Mouse (Mus musculus) forebrain, embryonic 16.5 days (tissue): Measurements from ENCODE around the gene P4hb. TPM values are rescaled to one million over a fixed set of nuclear protein-coding genes. Genes with fewer than 3 reads are reported as not detected.
"Not testable (repeated sequence)": the region's sequence is repeated elsewhere in the genome, so short reads cannot be mapped to it uniquely, and the experiment has no call there.

Experiments used
- ATAC-seq: fragments of 200-750 bp; cut with Nextera tagmentation; 2 replicates; pipeline ENCODE4 v1.8.0; 2017; ENCODE audit warnings: mild to moderate bottlenecking, moderate library complexity
- H3K27ac ChIP-seq: fragments of 300-500 bp; sonication (generic); 2 replicates; pipeline ENCODE4 v1.5.1; 2014; ENCODE audit warnings: low read length, control low read depth
- H3K27me3 ChIP-seq: fragments of 300-500 bp; sonication (generic); replicated peaks from 2 replicates; pipeline ENCODE4 v1.6.1; 2014; ENCODE audit warnings: low read length; ENCODE audit not compliant: control insufficient read depth, insufficient read depth
- H3K36me3 ChIP-seq: fragments of 300-500 bp; sonication (generic); 2 replicates; pipeline ENCODE4 v1.6.1; 2014; ENCODE audit not compliant: control insufficient read depth, insufficient read depth
- H3K4me1 ChIP-seq: fragments of 300-500 bp; sonication (generic); replicated peaks from 2 replicates; pipeline ENCODE4 v1.6.1; 2014; ENCODE audit warnings: low read length; ENCODE audit not compliant: control insufficient read depth, insufficient read depth
- H3K4me2 ChIP-seq: fragments of 300-500 bp; sonication (generic); 2 replicates; pipeline ENCODE4 v1.6.1; 2014; ENCODE audit warnings: mild to moderate bottlenecking, low read length, control low read depth
- H3K4me3 ChIP-seq: fragments of 300-500 bp; sonication (generic); replicated peaks from 2 replicates; pipeline ENCODE4 v1.5.1; 2014; ENCODE audit warnings: mild to moderate bottlenecking, low read length, control low read depth
- H3K9ac ChIP-seq: fragments of 300-500 bp; sonication (generic); replicated peaks from 2 replicates; pipeline ENCODE4 v1.6.1; 2014; ENCODE audit warnings: low read depth, low read length, control low read depth
- H3K9me3 ChIP-seq: fragments of 300-500 bp; sonication (generic); 2 replicates; pipeline ENCODE4 v1.6.1; 2016; ENCODE audit warnings: low read length; ENCODE audit not compliant: control insufficient read depth
- WGBS: fragments of 180-500 bp; shearing (Covaris S2); extraction: QIAGEN DNeasy Blood & Tissue Kit; methylation state at CpG from one replicate; pipeline ENCODE4 v1.1.7; 2014; 5-methylcytosine and 5-hydroxymethylcytosine counted together
- polyA plus RNA-seq: library from polyadenylated mRNA; unstranded; fragments of >200 nt; fragmentation: Nextera tagmentation; extraction: Ambion mirVana; gene quantifications from 2 replicates; pipeline ENCODE4 v1.2.1, GENCODE M21; 2015

P4hb gene
- polyA plus RNA-seq, 1 experiment from 2014 or later, result 238 TPM

DNA sequence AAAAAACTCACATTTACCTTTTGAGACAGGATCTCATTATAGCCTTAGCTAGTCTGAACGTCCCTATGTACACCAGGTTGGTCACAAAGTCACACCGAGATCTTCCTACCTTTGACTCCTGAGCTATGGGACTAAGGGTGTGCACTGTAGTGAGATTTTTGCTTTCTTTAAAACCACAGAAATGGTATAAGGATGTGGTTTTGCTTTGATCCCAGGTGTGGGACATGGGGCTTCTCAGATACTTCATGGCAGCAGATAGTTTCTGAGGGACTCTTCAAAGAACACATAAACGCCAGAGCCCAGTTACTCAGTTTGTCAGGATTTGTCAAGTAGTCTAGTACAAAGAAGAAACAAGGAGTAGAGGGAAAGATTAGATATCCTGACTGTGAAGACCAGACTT, 27.7 kb upstream of the P4hb start:
- peaks cover 15% of the 10 kb centered on the region for H3K36me3 ChIP-seq
- no peak for ATAC-seq
- 95% methylated on average over 3 of the region's 3 CpGs for WGBS

DNA sequence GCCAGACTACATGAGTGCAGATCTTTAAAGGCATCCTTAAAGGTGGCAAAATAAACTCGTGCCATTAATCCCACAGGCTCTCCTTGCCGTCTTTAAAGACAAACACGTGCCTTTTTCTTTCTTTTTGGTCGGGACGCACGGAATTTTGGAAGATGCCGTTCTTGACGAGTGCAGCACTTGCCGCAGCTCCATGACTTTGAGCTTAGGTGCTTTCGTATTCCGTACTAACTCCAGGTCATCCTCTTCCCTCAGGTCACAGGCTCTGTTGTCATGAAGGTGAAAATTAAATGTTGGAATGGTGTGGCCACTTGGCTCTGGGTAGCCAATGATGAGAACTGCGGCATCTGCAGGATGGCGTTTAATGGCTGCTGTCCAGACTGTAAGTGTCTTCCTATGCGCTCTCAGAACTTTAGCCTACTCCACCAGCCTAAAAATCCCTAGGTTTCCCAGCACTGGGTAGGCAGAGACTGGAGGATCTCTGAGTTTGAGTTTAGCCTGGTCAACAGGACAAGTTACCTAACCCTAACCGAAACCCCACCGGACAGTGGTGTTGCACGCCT, 26.0 kb upstream of the P4hb start:
- H3K4me2 ChIP-seq, result peak overlapping the region; percentile 85
- peaks cover 20% of the 10 kb centered on the region for H3K36me3 ChIP-seq
- H3K4me1 ChIP-seq, result peaks cover 25% of the 10 kb centered on the region
- ATAC-seq, result no peak
- WGBS, result 46% methylated on average over 17 of the region's 17 CpGs
- H3K27ac ChIP-seq, result peak overlapping the region; percentile 78; the same call in 1 of the 2 replicates
- H3K4me3 ChIP-seq, result peak overlapping the region; percentile 93
- peak overlapping the region; percentile 65 for H3K9ac ChIP-seq
- no peaks in the 10 kb centered on the region for H3K27me3 ChIP-seq
- no peaks in the 10 kb centered on the region for H3K9me3 ChIP-seq

More for the DNA sequence above, 27.7 kb upstream of the P4hb start:
- Histone ChIP-seq H3K4me3 (no peak overlapping the region), H3K27ac (no peak overlapping the region), H3K4me2 (no peak overlapping the region), H3K9me3 (no peaks in the 10 kb centered on the region), H3K4me1 (peaks cover 25% of the 10 kb centered on the region), H3K27me3 (no peaks in the 10 kb centered on the region), H3K9ac (no peak overlapping the region)

DNA sequence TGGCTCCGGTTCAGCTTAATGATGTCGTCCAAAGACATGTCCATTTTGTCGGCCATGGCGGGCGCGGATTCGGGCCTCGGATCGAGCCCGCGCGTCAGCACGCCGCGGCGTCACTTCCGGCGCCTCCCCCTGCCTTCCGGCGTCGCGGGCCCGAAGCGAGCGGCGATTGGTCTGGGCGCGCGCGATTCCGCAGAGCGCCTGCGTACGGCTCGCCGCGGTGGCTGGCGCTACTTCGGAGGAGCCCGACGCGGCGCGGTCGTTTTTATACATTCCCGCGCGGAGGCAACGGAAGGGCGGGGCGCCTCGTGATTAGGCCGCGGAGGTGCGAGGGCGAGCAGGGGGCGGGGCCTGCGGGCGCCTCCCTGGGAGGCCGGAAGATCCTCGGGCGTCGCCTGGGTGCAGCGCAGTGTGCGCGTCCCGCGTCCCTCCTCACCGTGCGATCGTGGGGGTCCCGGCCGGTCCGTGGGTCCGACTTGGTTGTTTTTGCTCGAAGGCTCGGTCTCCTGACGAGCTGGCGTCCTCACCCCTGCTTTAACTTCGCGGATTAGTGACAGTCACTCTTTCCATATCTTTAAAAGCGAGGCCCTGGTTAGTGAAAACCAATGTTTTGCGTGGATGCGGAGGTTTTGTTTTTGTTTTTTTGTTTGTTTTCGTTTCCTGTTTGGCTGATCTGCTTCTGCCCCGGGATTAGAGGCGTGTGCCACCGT, 25.4 kb upstream of the P4hb start, which contains the start of the genes Alyref and Anapc11:
Gene Alyref (minus strand): TSS at position 83 of the 707 bp plus-strand sequence.
Gene Anapc11 (plus strand): TSS at position 139 of the 707 bp plus-strand sequence.
- H3K9ac ChIP-seq, result peak within 1 kb of the TSS; percentile 94
- H3K4me2 ChIP-seq, result peak within 1 kb of the TSS; percentile 85
- WGBS, result under 1% methylated on average over 84 of the region's 88 CpGs
- H3K4me1 ChIP-seq, result peaks cover 25% of the 10 kb centered on the region
- H3K36me3 ChIP-seq, result peaks cover 20% of the 10 kb centered on the region
- peak within 1 kb of the TSS; percentile 93 for H3K4me3 ChIP-seq
- H3K27ac ChIP-seq, result peak within 1 kb of the TSS; percentile 78
- ATAC-seq, result peak; percentile 100
- H3K9me3 ChIP-seq, result no peaks in the 10 kb centered on the region
- H3K27me3 ChIP-seq, result no peaks in the 10 kb centered on the region

DNA sequence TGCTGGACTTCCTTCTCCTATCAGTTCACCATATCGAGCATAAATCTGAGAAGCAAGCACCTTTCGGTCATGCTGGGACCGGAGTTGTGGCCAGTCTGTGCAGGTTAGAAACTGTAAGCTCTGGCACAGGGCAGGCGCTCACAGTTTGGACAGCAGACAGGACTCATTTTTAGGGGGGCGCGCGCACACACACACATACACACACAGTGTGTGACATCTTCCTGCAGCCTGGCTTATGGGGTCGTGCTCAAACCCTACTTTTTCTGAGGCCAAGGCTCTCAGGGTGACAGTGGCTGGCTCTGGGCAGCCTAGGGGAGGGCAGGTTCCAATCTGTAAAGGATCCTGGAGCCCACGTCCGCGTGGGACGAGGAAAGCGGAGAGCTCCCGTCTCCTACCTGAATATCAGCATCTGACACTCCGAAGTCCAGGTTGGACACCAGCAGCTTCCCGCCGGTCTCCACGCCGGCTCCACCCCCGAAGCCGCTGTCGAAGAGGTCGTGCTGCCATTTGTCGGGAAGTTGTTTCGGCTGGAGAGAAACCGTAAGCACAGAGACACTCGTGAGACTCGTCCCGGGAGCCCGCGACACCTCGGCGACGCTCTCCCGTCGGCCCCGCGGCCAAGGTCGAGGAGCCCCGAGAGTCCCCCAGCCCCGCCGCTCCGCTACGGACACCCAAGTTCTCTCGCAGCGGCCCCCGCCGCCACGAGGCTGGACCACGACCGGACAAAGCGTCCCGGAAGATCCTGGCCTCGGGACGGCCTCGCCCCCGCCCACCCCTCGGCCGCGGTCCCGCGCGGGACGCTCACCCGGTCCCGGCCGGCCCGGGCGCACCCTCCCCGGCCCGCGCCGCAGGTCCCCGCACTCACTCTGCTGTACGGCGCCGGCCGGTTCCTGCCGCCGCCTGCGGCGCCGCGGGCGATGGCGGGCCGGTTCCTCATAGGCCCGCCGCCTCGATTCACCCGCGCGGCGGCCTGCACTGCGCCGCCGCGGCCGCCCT, 24.5 kb upstream of the P4hb start:
- WGBS, result 4% methylated on average over 83 of the region's 99 CpGs
- peaks cover 25% of the 10 kb centered on the region for H3K4me1 ChIP-seq
- H3K36me3 ChIP-seq, result peaks cover 27% of the 10 kb centered on the region
- H3K9me3 ChIP-seq, result no peaks in the 10 kb centered on the region
- peak overlapping the region; percentile 93 for H3K4me3 ChIP-seq
- peak overlapping the region; percentile 73 for H3K4me2 ChIP-seq
- ATAC-seq, result peak; percentile 50
- no peaks in the 10 kb centered on the region for H3K27me3 ChIP-seq
- H3K9ac ChIP-seq, result peak overlapping the region; percentile 94
- peak overlapping the region; percentile 77 for H3K27ac ChIP-seq

DNA sequence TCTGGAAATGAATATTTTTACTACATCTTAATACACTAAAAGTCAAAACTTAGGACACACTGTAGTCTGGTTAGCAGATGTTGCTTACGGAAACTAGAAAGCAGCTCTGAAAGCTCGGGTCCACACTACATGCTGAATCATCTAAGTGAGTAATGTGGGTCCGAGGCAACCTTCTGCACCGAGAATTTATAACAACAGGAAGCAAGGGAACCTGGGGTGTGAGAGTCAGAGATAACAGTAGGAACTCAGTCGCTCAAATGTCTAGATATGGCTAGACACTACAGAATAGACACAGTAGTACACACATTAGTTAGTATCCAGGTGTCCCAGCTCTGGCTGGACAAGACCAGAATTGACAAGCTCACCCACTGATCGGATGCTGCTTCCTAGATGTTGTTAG, 15.5 kb upstream of the P4hb start:
- Histone ChIP-seq H3K4me1 (no peaks in the 10 kb centered on the region), H3K4me3 (no peak overlapping the region), H3K27me3 (no peaks in the 10 kb centered on the region), H3K36me3 (peaks cover 47% of the 10 kb centered on the region), H3K27ac (no peak overlapping the region), H3K9me3 (no peaks in the 10 kb centered on the region), H3K4me2 (no peak overlapping the region), H3K9ac (no peak overlapping the region)
- WGBS, result 97% methylated on average over 6 of the region's 6 CpGs
- ATAC-seq, result no peak

DNA sequence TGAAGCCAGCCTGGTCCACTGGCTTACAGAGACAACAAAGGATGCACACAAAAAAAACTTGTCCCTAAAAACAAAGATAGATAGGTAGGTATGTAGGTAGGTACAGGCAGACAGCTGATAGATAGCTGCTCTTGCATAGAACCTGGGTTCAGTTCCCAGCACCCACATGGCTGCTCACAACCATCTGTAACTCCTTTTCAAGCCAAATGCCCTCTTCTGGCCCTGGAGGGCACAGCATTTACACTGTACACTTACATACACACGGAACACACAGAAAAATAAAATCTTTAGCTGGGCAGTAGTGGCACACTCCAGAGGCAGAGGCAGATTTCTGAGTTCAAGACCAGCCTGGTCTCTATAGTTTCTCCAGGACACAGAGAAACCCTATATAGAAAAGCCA, 10.9 kb upstream of the P4hb start:
- 89% methylated on average over 1 of the region's 1 CpGs for WGBS
- Histone ChIP-seq H3K9ac (no peak overlapping the region), H3K27me3 (no peaks in the 10 kb centered on the region), H3K27ac (no peak overlapping the region), H3K4me1 (peaks cover 18% of the 10 kb centered on the region), H3K4me2 (no peak overlapping the region), H3K4me3 (no peak overlapping the region), H3K36me3 (peaks cover 27% of the 10 kb centered on the region; the same call in 1 of the 2 replicates), H3K9me3 (no peaks in the 10 kb centered on the region)
- no peak for ATAC-seq

DNA sequence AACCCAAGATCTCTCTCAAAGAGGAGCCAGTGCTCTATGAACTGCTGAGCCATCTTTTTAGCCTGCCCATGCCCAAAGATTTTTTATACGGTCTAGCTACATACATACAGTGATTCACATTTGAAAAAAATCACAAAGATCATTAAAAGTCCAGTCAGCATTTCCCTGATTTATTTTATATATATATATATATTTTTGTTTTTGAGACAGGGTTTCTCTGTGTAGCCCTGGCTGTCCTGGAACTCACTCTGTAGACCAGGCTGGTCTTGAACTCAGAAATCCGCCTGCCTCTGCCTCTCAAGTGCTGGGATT, 9.9 kb upstream of the P4hb start:
- not testable (repeated sequence) for ATAC-seq, H3K9me3 ChIP-seq, H3K4me3 ChIP-seq, H3K27ac ChIP-seq, H3K27me3 ChIP-seq, H3K4me2 ChIP-seq, H3K9ac ChIP-seq
- Histone ChIP-seq H3K36me3 (peaks cover 27% of the 10 kb centered on the region; the same call in 1 of the 2 replicates), H3K4me1 (peaks cover 18% of the 10 kb centered on the region)
- WGBS, result 98% methylated on average over 2 of the region's 2 CpGs

DNA sequence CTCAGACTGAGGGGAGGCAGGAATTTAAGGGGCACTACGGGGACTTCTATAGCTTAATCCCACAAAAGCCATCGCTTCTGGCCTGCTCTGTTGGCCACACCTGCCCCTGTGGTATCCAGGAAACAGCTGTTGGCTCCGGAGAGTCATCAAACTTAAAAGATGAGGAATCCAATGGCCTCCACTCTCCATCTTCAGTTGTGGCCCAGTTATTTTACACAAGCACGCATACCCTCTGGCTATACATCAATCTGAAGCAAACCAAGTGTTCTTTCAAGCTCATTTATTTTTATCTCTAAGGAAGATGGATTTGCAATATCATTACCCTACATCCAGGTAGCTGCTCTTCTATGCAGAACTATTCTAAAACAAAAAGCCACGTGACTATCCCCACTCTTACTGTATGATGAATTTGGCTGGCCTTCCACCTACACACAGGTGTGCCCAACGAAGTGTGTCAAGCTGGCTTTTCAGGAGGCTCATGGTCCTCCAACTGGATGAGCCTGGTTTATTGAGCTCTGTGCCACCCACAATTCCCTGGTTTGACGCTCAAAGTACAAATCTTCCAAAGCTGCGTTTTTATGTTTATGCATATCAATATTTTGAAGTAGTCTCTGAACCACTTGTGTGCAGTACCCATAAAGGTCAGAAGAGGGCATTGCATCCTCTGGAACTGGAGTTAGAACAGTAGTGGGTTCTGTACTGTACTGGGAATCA, 9.4 kb upstream of the P4hb start:
- Histone ChIP-seq H3K27me3 (no peaks in the 10 kb centered on the region), H3K9me3 (no peaks in the 10 kb centered on the region), H3K9ac (peak overlapping the region; percentile 85), H3K27ac (peak overlapping the region; percentile 88), H3K4me1 (peaks cover 18% of the 10 kb centered on the region), H3K4me3 (peak overlapping the region; percentile 89), H3K4me2 (peak overlapping the region; percentile 56), H3K36me3 (peaks cover 28% of the 10 kb centered on the region; the same call in 1 of the 2 replicates)
- no peak for ATAC-seq
- WGBS, result 75% methylated on average over 8 of the region's 8 CpGs
